Mouse (Mus musculus) midbrain, embryonic 16.5 days (tissue): Measurements from ENCODE around the gene Aox4. TPM values are rescaled to one million over a fixed set of nuclear protein-coding genes. Genes with fewer than 3 reads are reported as not detected.

Experiments used
- ATAC-seq: fragments of 200-750 bp; cut with Nextera tagmentation; 2 replicates; pipeline ENCODE4 v1.8.0; 2017; ENCODE audit warnings: moderate TSS enrichment
- H3K27ac ChIP-seq: fragments of 300-500 bp; sonication (generic); 2 replicates; pipeline ENCODE4 v1.5.1; 2014; ENCODE audit warnings: mild to moderate bottlenecking, low read length, mixed read lengths
- H3K27me3 ChIP-seq: fragments of 300-500 bp; sonication (generic); 2 replicates; pipeline ENCODE4 v1.6.1; 2014; ENCODE audit warnings: low read depth, low read length, mixed read lengths; ENCODE audit not compliant: control insufficient read depth, insufficient read depth
- H3K36me3 ChIP-seq: fragments of 300-500 bp; sonication (generic); 2 replicates; pipeline ENCODE4 v1.6.1; 2014; ENCODE audit warnings: mild to moderate bottlenecking, low read length, moderate library complexity, mixed read lengths; ENCODE audit not compliant: control insufficient read depth, insufficient read depth
- H3K4me1 ChIP-seq: fragments of 300-500 bp; sonication (generic); 2 replicates; pipeline ENCODE4 v1.6.1; 2014; ENCODE audit warnings: mild to moderate bottlenecking, low read length, mixed read lengths; ENCODE audit not compliant: control insufficient read depth, insufficient read depth
- H3K4me2 ChIP-seq: fragments of 300-500 bp; sonication (generic); 2 replicates; pipeline ENCODE4 v1.6.1; 2014; ENCODE audit warnings: mild to moderate bottlenecking, low read length, mixed read lengths
- H3K4me3 ChIP-seq: fragments of 300-500 bp; sonication (generic); 2 replicates; pipeline ENCODE4 v1.5.1; 2014; ENCODE audit warnings: low read depth, mild to moderate bottlenecking, low read length, moderate library complexity, mixed read lengths
- H3K9ac ChIP-seq: fragments of 300-500 bp; sonication (generic); 2 replicates; pipeline ENCODE4 v1.6.1; 2014; ENCODE audit warnings: low read depth, low read length, mixed read lengths
- H3K9me3 ChIP-seq: fragments of 300-500 bp; sonication (generic); replicated peaks from 2 replicates; pipeline ENCODE4 v1.6.1; 2014; ENCODE audit warnings: mild to moderate bottlenecking, low read length, mixed read lengths; ENCODE audit not compliant: control insufficient read depth, poor library complexity, severe bottlenecking
- WGBS: fragments of 180-500 bp; shearing (Covaris S2); extraction: QIAGEN DNeasy Blood & Tissue Kit; methylation state at CpG from one replicate; pipeline ENCODE4 v1.1.7; 2014; 5-methylcytosine and 5-hydroxymethylcytosine counted together
- polyA plus RNA-seq: library from polyadenylated mRNA; unstranded; fragments of >200 nt; fragmentation: Nextera tagmentation; extraction: Ambion mirVana; gene quantifications from 2 replicates; pipeline ENCODE4 v1.2.1, GENCODE M21; 2015

The Aox4 gene
- polyA plus RNA-seq, 1 experiment from 2014 or later, result 0.28 TPM

DNA sequence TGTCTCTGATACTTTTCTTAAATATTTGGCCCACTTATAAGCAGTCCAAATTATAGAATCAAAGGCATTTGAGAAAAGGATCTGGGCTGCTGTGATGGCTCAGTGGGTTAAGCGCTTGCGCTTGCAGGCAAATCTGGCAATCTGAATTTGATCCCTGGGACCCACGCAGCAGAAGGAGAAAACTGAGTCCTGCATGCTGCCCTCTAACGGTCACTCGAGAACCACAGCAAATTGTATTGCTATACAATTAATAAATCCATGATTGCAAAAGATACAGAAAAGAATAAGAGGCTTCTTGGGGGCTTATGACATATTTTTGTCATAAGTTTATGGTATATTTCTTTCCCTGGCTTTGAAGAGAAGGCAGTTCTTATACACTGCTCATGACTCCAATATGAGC, 25.2 kb downstream of the Aox4 start:
- WGBS, result 54% methylated on average over 5 of the region's 5 CpGs
- H3K27me3 ChIP-seq, result no peaks in the 10 kb centered on the region
- H3K36me3 ChIP-seq, result no peaks in the 10 kb centered on the region
- no peak for ATAC-seq
- H3K4me1 ChIP-seq, result no peaks in the 10 kb centered on the region
- no peak overlapping the region for H3K4me3 ChIP-seq
- H3K4me2 ChIP-seq, result no peak overlapping the region
- H3K27ac ChIP-seq, result no peak overlapping the region
- no peak overlapping the region for H3K9ac ChIP-seq
- H3K9me3 ChIP-seq, result no peaks in the 10 kb centered on the region

DNA sequence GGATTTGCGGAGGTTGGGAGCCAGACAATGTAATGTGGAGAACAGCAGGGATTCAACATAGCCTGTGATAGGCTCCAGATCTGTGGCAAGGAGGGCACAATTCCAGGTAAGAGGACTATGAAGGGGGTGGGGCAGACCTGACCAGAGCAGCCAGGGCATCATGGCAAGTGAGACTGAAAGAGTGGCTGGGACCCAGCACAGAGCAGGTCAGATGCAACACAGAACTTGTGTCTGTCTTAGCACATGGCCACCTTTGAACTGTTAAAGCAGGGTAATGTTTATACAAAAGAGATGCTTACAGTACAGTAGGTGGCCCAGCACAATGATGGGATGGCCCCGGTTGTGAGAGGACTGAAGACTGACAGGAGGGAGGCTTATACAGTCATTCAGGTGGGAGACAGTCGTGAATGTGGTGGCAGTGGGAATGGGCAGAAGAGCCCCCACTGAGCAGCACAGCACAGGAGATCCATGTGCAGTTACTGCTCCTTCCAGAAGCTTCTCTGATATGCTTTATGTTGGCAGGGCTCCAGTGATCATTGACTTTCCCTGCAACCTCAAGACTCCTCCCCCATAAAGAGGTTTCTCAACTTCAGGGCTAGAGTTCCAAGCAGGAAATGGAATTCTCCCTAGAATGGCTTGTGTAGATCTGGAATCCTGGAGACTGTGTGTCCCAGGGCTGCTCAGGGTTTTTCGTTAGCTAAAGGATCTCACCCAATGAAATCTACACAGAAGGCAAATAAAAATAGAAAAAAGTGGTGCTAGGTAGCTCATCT, 27.5 kb downstream of the Aox4 start:
- Histone ChIP-seq H3K9ac (no peak overlapping the region), H3K36me3 (no peaks in the 10 kb centered on the region), H3K4me2 (no peak overlapping the region), H3K4me3 (no peak overlapping the region), H3K9me3 (no peaks in the 10 kb centered on the region), H3K27ac (no peak overlapping the region), H3K27me3 (no peaks in the 10 kb centered on the region), H3K4me1 (no peaks in the 10 kb centered on the region)
- no peak for ATAC-seq
- WGBS, result 84% methylated on average over 4 of the region's 4 CpGs

DNA sequence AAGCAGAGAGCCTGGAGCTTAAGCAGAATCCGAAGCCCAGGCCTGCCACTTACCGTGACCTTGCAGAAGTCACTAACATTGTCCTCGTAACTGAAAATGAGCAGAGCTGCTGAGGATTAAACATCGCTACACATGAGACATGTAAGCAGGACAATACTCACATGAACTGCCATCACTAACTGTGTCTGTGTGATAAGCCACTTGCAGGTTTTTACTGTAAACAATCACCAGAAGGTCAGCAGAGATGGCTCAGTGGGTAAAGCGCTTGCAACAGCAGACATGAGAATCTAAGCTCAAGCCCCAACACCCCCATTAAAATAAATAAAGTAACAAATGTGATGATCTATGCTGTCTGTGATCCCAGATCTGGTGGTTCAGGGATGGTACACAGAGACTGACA, 28.2 kb downstream of the Aox4 start:
- Histone ChIP-seq H3K9me3 (no peaks in the 10 kb centered on the region), H3K9ac (no peak overlapping the region), H3K36me3 (no peaks in the 10 kb centered on the region), H3K27me3 (no peaks in the 10 kb centered on the region), H3K27ac (no peak overlapping the region), H3K4me3 (no peak overlapping the region), H3K4me1 (no peaks in the 10 kb centered on the region), H3K4me2 (no peak overlapping the region)
- ATAC-seq, result no peak
- 93% methylated on average over 5 of the region's 5 CpGs for WGBS

DNA sequence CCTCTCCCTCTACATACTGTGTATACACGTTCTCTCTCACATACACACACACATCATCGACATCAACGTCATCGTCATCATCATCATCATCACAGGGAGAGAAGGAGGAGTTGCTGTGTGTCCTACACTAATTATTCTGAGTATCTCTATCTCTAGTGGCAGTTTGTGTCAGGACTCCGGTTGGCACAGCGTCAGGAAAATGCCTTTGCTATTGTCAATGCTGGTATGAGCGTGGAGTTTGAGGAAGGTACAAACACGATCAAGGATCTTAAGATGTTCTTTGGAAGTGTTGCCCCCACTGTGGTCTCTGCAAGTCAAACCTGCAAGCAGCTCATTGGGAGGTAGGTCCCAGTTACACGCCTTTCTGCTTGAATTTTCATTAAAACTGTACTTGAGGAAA, 28.8 kb downstream of the Aox4 start:
- no peak for ATAC-seq
- Histone ChIP-seq H3K9ac (no peak overlapping the region), H3K9me3 (no peaks in the 10 kb centered on the region), H3K27ac (no peak overlapping the region), H3K4me2 (no peak overlapping the region), H3K36me3 (no peaks in the 10 kb centered on the region), H3K4me1 (no peaks in the 10 kb centered on the region), H3K27me3 (no peaks in the 10 kb centered on the region), H3K4me3 (no peak overlapping the region)
- 92% methylated on average over 9 of the region's 9 CpGs for WGBS

DNA sequence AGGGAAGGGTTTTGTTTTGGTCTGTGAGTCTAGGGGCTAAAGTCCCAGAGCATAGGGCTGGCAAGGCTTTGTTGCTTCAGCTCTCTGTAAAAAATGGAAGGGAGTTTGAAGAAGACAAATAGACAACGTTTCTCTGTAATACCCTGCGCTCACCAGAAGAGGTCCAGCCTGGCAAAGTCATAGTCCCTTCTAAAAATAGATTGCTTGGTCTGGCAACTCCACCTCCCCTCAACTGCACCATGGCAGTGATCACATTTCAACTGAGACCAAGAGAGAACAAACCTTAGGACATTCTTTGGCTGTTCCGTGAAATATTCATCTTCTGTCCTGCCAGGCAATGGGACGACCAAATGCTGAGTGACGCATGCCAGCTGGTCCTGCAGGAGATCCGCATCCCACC, 30.1 kb downstream of the Aox4 start:
- Histone ChIP-seq H3K9ac (no peak overlapping the region), H3K36me3 (no peaks in the 10 kb centered on the region), H3K4me1 (no peaks in the 10 kb centered on the region), H3K4me2 (no peak overlapping the region), H3K9me3 (no peaks in the 10 kb centered on the region), H3K27me3 (no peaks in the 10 kb centered on the region), H3K4me3 (no peak overlapping the region), H3K27ac (no peak overlapping the region)
- no peak for ATAC-seq
- WGBS, result 75% methylated on average over 6 of the region's 6 CpGs

DNA sequence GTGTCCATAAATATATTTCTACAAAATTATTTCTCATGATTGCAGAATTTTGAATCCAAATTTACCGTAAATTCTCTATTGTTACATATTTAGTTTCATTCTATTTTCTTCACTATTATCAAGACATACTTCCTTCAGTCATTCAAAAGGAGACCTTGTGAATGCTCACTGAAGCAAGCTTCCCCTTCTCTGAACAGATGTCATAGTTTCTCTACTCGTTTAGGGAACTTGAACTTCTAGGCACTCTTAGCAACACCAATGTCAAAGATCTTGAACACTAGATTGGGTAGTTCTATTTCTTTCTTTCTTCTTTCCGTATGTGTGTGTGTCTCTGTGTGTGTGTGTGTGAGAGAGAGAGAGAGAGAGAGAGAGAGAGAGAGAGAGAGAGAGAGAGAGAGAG, 34.3 kb downstream of the Aox4 start:
- H3K9me3 ChIP-seq, result no peaks in the 10 kb centered on the region
- H3K4me1 ChIP-seq, result no peaks in the 10 kb centered on the region
- H3K36me3 ChIP-seq, result no peaks in the 10 kb centered on the region
- no peak for ATAC-seq
- H3K9ac ChIP-seq, result no peak overlapping the region
- 82% methylated on average over 3 of the region's 3 CpGs for WGBS
- no peak overlapping the region for H3K4me3 ChIP-seq
- H3K4me2 ChIP-seq, result no peak overlapping the region
- H3K27ac ChIP-seq, result no peak overlapping the region
- H3K27me3 ChIP-seq, result no peaks in the 10 kb centered on the region

DNA sequence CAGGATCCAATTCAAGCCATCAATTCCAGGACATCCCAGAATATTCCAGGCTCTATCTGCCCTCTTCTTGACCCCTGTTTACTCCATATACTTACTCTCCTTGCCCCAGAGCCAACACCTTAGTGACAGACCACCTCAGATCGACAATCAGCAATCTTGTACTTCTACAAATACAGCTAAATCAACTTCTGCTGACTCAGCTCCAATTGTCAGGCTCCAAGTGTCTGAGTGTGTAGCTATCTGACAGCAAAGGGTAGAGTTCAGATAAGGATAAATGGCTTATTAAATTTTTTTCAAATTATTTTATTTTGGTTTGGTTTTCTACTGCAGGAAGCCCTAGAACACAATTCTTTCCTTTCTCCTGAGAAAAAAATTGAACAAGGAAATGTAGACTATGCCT, 38.3 kb downstream of the Aox4 start:
- Histone ChIP-seq H3K4me1 (no peaks in the 10 kb centered on the region), H3K9ac (no peak overlapping the region), H3K4me2 (no peak overlapping the region), H3K4me3 (no peak overlapping the region), H3K27ac (no peak overlapping the region), H3K9me3 (peaks cover 3% of the 10 kb centered on the region; the same call in 1 of the 2 replicates), H3K27me3 (no peaks in the 10 kb centered on the region), H3K36me3 (no peaks in the 10 kb centered on the region)
- no peak for ATAC-seq
- 72% methylated on average over 1 of the region's 1 CpGs for WGBS

DNA sequence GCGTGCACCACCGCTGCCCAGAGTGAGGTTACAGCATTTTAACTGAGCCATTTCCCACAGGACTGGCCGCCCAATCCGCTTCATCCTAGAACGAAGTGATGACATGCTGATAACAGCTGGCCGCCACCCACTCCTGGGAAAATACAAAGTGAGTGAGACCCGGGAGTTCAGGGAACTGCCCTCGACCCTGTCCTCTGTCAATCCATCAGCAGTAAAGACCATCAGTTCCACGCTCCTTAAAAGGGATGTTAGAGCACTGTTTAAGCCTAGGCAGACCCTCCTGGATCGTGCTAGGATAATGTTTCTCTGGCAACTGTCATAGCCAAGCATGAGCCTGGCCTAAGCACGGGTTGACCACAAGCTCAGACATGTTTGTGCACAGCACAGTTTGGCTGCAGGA, 43.3 kb downstream of the Aox4 start:
- Histone ChIP-seq H3K9me3 (peaks cover 3% of the 10 kb centered on the region; the same call in 1 of the 2 replicates), H3K9ac (no peak overlapping the region), H3K27ac (no peak overlapping the region), H3K36me3 (no peaks in the 10 kb centered on the region), H3K4me1 (no peaks in the 10 kb centered on the region), H3K4me2 (no peak overlapping the region), H3K27me3 (no peaks in the 10 kb centered on the region), H3K4me3 (no peak overlapping the region)
- WGBS, result 86% methylated on average over 11 of the region's 11 CpGs
- no peak for ATAC-seq

DNA sequence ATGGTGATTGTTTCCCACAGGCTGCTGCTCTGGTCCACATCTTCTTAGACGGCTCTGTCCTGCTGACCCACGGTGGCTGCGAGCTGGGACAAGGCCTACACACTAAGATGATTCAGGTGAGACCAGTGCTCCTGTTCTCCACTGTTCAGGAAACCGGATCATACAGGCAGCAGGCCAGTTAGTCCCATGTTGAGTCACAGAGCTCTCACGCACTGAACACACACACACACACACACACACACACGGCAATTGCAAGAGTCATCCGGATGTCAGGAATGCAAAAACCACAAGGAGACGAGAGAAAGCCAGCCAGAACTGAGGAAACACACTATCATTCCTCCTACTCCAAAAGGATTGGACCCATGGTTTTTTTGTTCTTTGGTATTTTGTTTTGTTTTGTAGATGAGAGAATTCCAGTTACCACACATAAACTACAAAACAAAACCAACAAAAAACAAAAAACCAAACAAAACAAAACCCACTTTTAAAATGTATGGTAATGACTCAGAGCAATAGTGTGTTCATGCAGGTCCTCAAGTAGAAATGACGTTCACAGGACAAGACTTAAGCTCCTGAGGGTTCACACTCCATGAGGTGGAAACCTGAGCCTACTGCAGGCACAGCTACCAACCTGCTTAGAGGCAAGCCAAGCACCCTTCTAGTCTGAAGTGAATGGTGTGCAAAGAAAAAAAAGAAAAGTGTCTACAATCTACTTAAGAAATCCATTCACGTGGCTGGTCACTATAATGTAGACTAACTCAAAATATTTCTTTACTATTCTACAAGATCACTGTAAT, 47.2 kb downstream of the Aox4 start:
- 86% methylated on average over 10 of the region's 10 CpGs for WGBS
- H3K4me1 ChIP-seq, result no peaks in the 10 kb centered on the region
- no peak for ATAC-seq
- no peaks in the 10 kb centered on the region for H3K36me3 ChIP-seq
- H3K4me2 ChIP-seq, result no peak overlapping the region
- H3K9ac ChIP-seq, result no peak overlapping the region
- H3K27me3 ChIP-seq, result no peaks in the 10 kb centered on the region
- H3K4me3 ChIP-seq, result no peak overlapping the region
- no peak overlapping the region for H3K27ac ChIP-seq
- no peaks in the 10 kb centered on the region for H3K9me3 ChIP-seq
